Mouse (Mus musculus): ENCODE data around the gene Rap1gap2.

Gene Rap1gap2

GRCm38 (mm10) chr11:74502485-74502884, 108.2 kb downstream of the Rap1gap2 start:
- no peak for DNase-seq (ENCODE audit: low spot score in 2 of 2)

GRCm38 (mm10) chr11:74501989-74502388, 108.7 kb downstream of the Rap1gap2 start:
- no peak for DNase-seq (ENCODE audit: low spot score in 2 of 2)

- no peak for DNase-seq (ENCODE audit: low spot score in 2 of 2)
Measured at GRCm38 (mm10) chr11:74501061-74501460, 109.7 kb downstream of the Rap1gap2 start.

- no peak for DNase-seq (ENCODE audit: low spot score in 2 of 2)
Measured at GRCm38 (mm10) chr11:74499521-74500099, 111.1 kb downstream of the Rap1gap2 start.

GRCm38 (mm10) chr11:74499058-74499457, 111.7 kb downstream of the Rap1gap2 start:
- DNase-seq (ENCODE audit: low spot score in 2 of 2) = no peak

GRCm38 (mm10) chr11:74496581-74496980, 114.1 kb downstream of the Rap1gap2 start:
- DNase-seq (ENCODE audit: low spot score in 2 of 2) = no peak

- no peak for DNase-seq (ENCODE audit: low spot score in 2 of 2)
Measured at GRCm38 (mm10) chr11:74493936-74494335, 116.8 kb downstream of the Rap1gap2 start.

GRCm38 (mm10) chr11:74493172-74493862, 117.4 kb downstream of the Rap1gap2 start:
- DNase-seq (ENCODE audit: low spot score in 2 of 2) = no peak

GRCm38 (mm10) chr11:74491130-74491529, 119.6 kb downstream of the Rap1gap2 start:
- DNase-seq (ENCODE audit: low spot score in 2 of 2) = no peak

GRCm38 (mm10) chr11:74489239-74489638, 121.5 kb downstream of the Rap1gap2 start:
- no peak for DNase-seq (ENCODE audit: low spot score in 2 of 2)

- DNase-seq (ENCODE audit: low spot score in 2 of 2) = no peak
Measured at GRCm38 (mm10) chr11:74487952-74488351, 122.8 kb downstream of the Rap1gap2 start.

GRCm38 (mm10) chr11:74485435-74486217, 125.1 kb downstream of the Rap1gap2 start:
- no peak for DNase-seq (ENCODE audit: low spot score in 2 of 2)

- no peak for DNase-seq (ENCODE audit: low spot score in 2 of 2)
Measured at GRCm38 (mm10) chr11:74483871-74484270, 126.8 kb downstream of the Rap1gap2 start.

- no peak for DNase-seq (ENCODE audit: low spot score in 2 of 2)
Measured at GRCm38 (mm10) chr11:74483153-74483817, 127.4 kb downstream of the Rap1gap2 start.

- peak in 1 of 2 experiments; percentile 40 for DNase-seq (ENCODE audit: low spot score in 2 of 2)
Measured at GRCm38 (mm10) chr11:74481797-74482196, 128.9 kb downstream of the Rap1gap2 start.

GRCm38 (mm10) chr11:74479715-74480289, 130.9 kb downstream of the Rap1gap2 start:
- DNase-seq (ENCODE audit: low spot score in 2 of 2) = peak in 1 of 2 experiments; percentile 19

GRCm38 (mm10) chr11:74478877-74479276, 131.8 kb downstream of the Rap1gap2 start:
- no peak for DNase-seq (ENCODE audit: low spot score in 2 of 2)

- no peak for DNase-seq (ENCODE audit: low spot score in 2 of 2)
Measured at GRCm38 (mm10) chr11:74472671-74473070, 138.0 kb downstream of the Rap1gap2 start.

GRCm38 (mm10) chr11:74468195-74468594, 142.5 kb downstream of the Rap1gap2 start:
- no peak for DNase-seq (ENCODE audit: low spot score in 2 of 2)

- peak in 1 of 2 experiments; percentile 25 for DNase-seq (ENCODE audit: low spot score in 2 of 2)
Measured at GRCm38 (mm10) chr11:74465712-74466111, 145.0 kb downstream of the Rap1gap2 start.

GRCm38 (mm10) chr11:74464181-74464977, 146.3 kb downstream of the Rap1gap2 start:
- no peak for DNase-seq (ENCODE audit: low spot score in 2 of 2)

Measured in spleen, postnatal 10 days (tissue).